Mouse (Mus musculus) spleen, adult 2 months (tissue): ENCODE measurements around the gene Clstn3. TPM values are rescaled to one million over a fixed set of nuclear protein-coding genes. Genes with fewer than 3 reads are reported as not detected.
"Not testable (repeated sequence)": the region's sequence is repeated elsewhere in the genome, so short reads cannot be mapped to it uniquely, and the experiment has no call there.

Experiments used
- DNase-seq, 2 experiments: peaks; one replicate each; pipeline versions ENCODE4 v3.0.0 to v3.0.0-alpha.2; 2012 to 2021; ENCODE audit warnings: low spot score in 2 of 2, low read depth in 1 of 2
- H3K27ac ChIP-seq: fragments of 200-500 bp; 2 replicates; pipeline ENCODE4 v1.5.1; 2012; ENCODE audit warnings: low read length, inconsistent platforms; ENCODE audit not compliant: insufficient read depth
- H3K27me3 ChIP-seq: fragments of 200-500 bp; 2 replicates; pipeline ENCODE4 v1.6.1; 2012; ENCODE audit warnings: mild to moderate bottlenecking, moderate library complexity, low read length, inconsistent platforms; ENCODE audit not compliant: control insufficient read depth, insufficient read depth
- H3K36me3 ChIP-seq: fragments of 200-500 bp; 2 replicates; pipeline ENCODE4 v1.6.1; 2012; ENCODE audit warnings: mild to moderate bottlenecking, low read length, inconsistent platforms; ENCODE audit not compliant: control insufficient read depth, insufficient read depth
- H3K4me1 ChIP-seq: fragments of 200-500 bp; 2 replicates; pipeline ENCODE4 v1.6.1; 2011; ENCODE audit warnings: inconsistent platforms; ENCODE audit not compliant: control insufficient read depth, insufficient read depth, insufficient read length
- H3K4me3 ChIP-seq: fragments of 200-500 bp; 2 replicates; pipeline ENCODE4 v1.5.1; 2011; ENCODE audit warnings: mild to moderate bottlenecking, inconsistent platforms; ENCODE audit not compliant: insufficient read depth, insufficient read length; ENCODE audit errors: extremely low read depth
- CTCF ChIP-seq: fragments of 200-500 bp; IDR thresholded peaks from 2 replicates; pipeline ENCODE4 v1.5.1; 2011; ENCODE audit warnings: mild to moderate bottlenecking, inconsistent platforms; ENCODE audit not compliant: insufficient read depth, insufficient read length, insufficient replicate concordance; ENCODE audit errors: extremely low read depth
- POLR2A ChIP-seq: fragments of 200-500 bp; IDR thresholded peaks from 2 replicates; pipeline ENCODE4 v1.6.1; 2011; ENCODE audit warnings: low read depth, low read length, inconsistent platforms
- WGBS: fragments of 180-500 bp; shearing (Covaris S2); methylation state at CpG from one replicate; pipeline ENCODE4 v1.1.7; 2018; 5-methylcytosine and 5-hydroxymethylcytosine counted together
- polyA plus RNA-seq: library from polyadenylated mRNA; depleted of rRNA; stranded (reverse); fragments of >200 nt; gene quantifications from 2 replicates; pipeline ENCODE4 v1.2.3, GENCODE M21; 2012

Gene Clstn3
- polyA plus RNA-seq, 1 experiment: 0.95 TPM

DNA sequence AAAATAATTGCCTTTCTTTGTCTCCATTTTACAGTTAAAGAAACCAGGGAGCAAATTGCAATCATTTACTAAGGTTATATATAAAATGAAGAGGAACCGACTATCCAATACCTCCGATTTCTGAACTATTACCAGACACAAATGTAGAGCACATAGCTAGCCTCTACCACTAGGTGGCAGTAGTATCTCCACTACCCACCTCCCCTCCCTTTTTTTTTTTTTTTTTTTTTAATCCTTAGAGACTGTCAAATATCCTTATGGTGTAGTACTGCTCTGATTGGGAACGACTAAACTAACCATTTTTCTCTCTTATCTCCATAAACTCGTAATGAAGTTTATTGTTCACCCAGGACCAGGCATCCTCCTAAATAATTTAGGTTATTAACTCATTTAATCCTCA is 15.7 kb upstream of the Clstn3 start:
- no peaks in the 10 kb centered on the region for H3K36me3 ChIP-seq
- no peaks in the 10 kb centered on the region for H3K27me3 ChIP-seq
- H3K4me1 ChIP-seq: no peaks in the 10 kb centered on the region
- WGBS: 32% methylated on average over 4 of the region's 4 CpGs
- TF ChIP-seq CTCF: no peak
- TF ChIP-seq POLR2A: no peak
- no peak overlapping the region for H3K4me3 ChIP-seq
- peak in 1 of 2 experiments; percentile 26 for DNase-seq
- H3K27ac ChIP-seq: no peak overlapping the region

- Histone ChIP-seq H3K36me3 (no peaks in the 10 kb centered on the region), H3K4me1 (no peaks in the 10 kb centered on the region), H3K27ac (no peak overlapping the region), H3K4me3 (no peak overlapping the region), H3K27me3 (no peaks in the 10 kb centered on the region)
- 84% methylated on average over 3 of the region's 3 CpGs for WGBS
- no peak for TF ChIP-seq CTCF
- no peak for TF ChIP-seq POLR2A
- DNase-seq: no peak
These were observed 15.0 kb upstream of the Clstn3 start for GRCm38 (mm10) chr6:124479573-124479930.

DNA sequence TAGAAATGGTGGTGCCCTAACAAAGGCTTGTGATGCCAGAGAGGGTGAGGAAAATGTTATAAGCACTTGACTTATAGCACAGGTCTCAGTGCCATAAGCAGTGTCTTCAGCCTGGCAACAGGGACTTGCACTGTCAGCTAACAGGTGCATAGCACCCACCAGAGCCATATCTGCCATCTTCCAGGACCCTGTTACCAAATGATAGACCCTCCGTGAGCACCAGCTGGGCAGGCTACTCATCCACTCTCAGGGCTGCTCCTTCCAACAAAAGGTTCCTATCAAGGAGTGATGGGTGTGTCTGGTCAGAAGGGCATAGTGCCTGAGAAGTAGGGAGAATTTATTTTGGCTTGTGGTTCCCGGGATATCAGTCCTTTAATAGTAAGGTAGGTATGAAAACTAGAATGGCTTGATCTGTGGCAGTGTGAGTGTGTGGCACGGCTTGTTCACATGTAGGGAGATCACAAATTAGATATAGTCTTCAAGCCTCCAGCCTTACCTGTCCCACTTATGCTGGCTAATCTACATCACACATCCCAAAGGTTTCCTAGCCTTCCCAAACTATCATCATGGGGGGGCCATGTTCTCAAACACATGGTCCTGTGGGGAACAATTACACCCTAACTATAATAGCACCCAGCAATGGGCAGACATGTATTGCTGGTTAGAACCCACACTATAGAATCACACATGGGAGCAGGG is 14.4 kb upstream of the Clstn3 start:
- H3K27me3 ChIP-seq: no peaks in the 10 kb centered on the region
- no peak overlapping the region for H3K27ac ChIP-seq
- TF ChIP-seq CTCF (no peak), POLR2A (no peak)

GRCm38 (mm10) chr6:124477922-124478651 is 13.5 kb upstream of the Clstn3 start:
- Histone ChIP-seq H3K4me3 (no peak overlapping the region), H3K4me1 (no peaks in the 10 kb centered on the region), H3K27me3 (no peaks in the 10 kb centered on the region), H3K27ac (no peak overlapping the region), H3K36me3 (no peaks in the 10 kb centered on the region)
- peak in 1 of 2 experiments; percentile 4 for DNase-seq
- WGBS: 45% methylated on average over 17 of the region's 17 CpGs
- TF ChIP-seq POLR2A (no peak), CTCF (no peak)

More for the DNA sequence above, 14.4 kb upstream of the Clstn3 start:
- H3K4me3 ChIP-seq: no peak overlapping the region
- 86% methylated on average over 3 of the region's 3 CpGs for WGBS
- no peaks in the 10 kb centered on the region for H3K4me1 ChIP-seq
- no peaks in the 10 kb centered on the region for H3K36me3 ChIP-seq
- no peak for DNase-seq

- TF ChIP-seq CTCF (no peak), POLR2A (no peak)
- Histone ChIP-seq H3K27me3 (no peaks in the 10 kb centered on the region), H3K4me1 (no peaks in the 10 kb centered on the region), H3K36me3 (no peaks in the 10 kb centered on the region), H3K27ac (no peak overlapping the region), H3K4me3 (no peak overlapping the region)
- no peak for DNase-seq
- 64% methylated on average over 5 of the region's 5 CpGs for WGBS
These were observed 12.6 kb upstream of the Clstn3 start for GRCm38 (mm10) chr6:124477221-124477655.

GRCm38 (mm10) chr6:124476796-124477195 is 12.2 kb upstream of the Clstn3 start:
- no peaks in the 10 kb centered on the region for H3K4me1 ChIP-seq
- TF ChIP-seq POLR2A: no peak
- no peak for TF ChIP-seq CTCF
- no peaks in the 10 kb centered on the region for H3K27me3 ChIP-seq
- DNase-seq: no peak
- H3K27ac ChIP-seq: no peak overlapping the region
- H3K36me3 ChIP-seq: no peaks in the 10 kb centered on the region
- 84% methylated on average over 11 of the region's 11 CpGs for WGBS
- no peak overlapping the region for H3K4me3 ChIP-seq

DNA sequence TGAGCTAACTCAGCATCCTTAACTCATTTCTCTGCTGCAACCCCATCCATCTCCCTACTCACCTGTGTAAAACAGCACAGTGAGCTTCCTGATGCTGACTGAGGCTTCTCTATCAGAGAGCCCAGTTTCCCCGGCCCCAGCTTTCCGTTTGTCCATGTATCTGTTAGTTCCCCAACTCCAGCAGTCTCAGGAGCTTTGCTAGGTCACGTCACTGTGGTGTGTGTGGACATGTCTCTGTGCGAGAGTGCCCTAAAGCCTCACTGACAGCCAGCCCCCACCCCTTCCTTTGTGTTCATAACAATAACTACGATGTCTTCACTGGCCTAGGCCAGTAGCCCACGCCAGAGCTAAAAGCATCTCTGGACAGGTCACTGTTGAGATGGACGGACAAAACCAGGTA is 11.6 kb upstream of the Clstn3 start:
- WGBS: 91% methylated on average over 7 of the region's 7 CpGs
- Histone ChIP-seq H3K27ac (no peak overlapping the region), H3K4me1 (no peaks in the 10 kb centered on the region), H3K27me3 (no peaks in the 10 kb centered on the region), H3K36me3 (no peaks in the 10 kb centered on the region), H3K4me3 (no peak overlapping the region)
- no peak for TF ChIP-seq POLR2A
- TF ChIP-seq CTCF: no peak
- no peak for DNase-seq

- not testable (repeated sequence) for H3K27ac ChIP-seq, H3K4me1 ChIP-seq, H3K27me3 ChIP-seq, DNase-seq, H3K4me3 ChIP-seq, H3K36me3 ChIP-seq
- 87% methylated on average over 8 of the region's 11 CpGs for WGBS
These were observed 10.9 kb upstream of the Clstn3 start for GRCm38 (mm10) chr6:124475335-124476075.
